Mouse (Mus musculus) olfactory bulb, adult 2 months (tissue): ENCODE data around the gene Gsta2.
"Not testable (repeated sequence)": the region's sequence is repeated elsewhere in the genome, so short reads cannot be mapped to it uniquely, and the experiment has no call there.

Source experiments
- CTCF ChIP-seq: fragments of 200-500 bp; IDR thresholded peaks from 2 replicates; pipeline ENCODE4 v1.5.1; 2012; ENCODE audit warnings: low read depth, mild to moderate bottlenecking, low read length, moderate library complexity; ENCODE audit not compliant: insufficient read depth
- POLR2A ChIP-seq: fragments of 200-500 bp; IDR thresholded peaks from 2 replicates; pipeline ENCODE4 v1.6.1; 2012; ENCODE audit warnings: mild to moderate bottlenecking, low read depth, low read length, moderate library complexity; ENCODE audit not compliant: insufficient read depth

- TF ChIP-seq POLR2A, CTCF: not testable (repeated sequence)
Measured at GRCm38 (mm10) chr9:78342494-78342893, 13.1 kb downstream of the Gsta2 start.
